20 mouse cellular contexts compared by ENCODE assay signal in the genomic region with DNA sequence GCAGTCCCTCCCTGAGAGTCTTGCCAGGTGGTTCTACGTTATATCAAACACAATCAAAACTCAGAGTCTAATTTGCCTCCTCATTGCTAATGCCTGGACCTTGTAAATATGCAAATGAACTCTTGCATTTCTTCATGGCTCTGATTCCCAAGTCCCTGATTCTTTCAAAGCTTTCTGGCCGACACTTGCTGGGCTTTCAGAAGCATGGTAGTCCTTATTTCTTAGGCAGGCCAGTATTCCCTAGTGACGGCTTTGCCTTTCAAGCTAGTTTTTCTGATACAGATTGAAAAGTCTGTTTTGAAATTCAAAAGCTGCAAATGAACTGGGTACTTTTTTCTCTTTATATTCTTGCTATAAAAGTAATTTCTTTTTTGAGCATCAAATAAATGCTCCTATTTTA.
A peak's percentile ranks its signal among the peaks of the same experiment; 100 is the strongest.
DNase-seq lines count a peak whose midpoint lies in the region; ATAC-seq and TF ChIP-seq lines count a peak whose summit lies in the region.
"Had no signal": no experiment of that assay in that cellular context is flagged by ENCODE, and none has a peak within 500 bp of the region (broad histone marks: within the 10 kb centered on the region; RNA-seq: fewer than 3 reads in every experiment).

No protein-coding gene starts in this region.

- no peak for ATAC-seq in forebrain, embryonic 15.5 days (replicated peaks)
- ATAC-seq in forebrain, embryonic 12.5 days (ENCODE audit: low FRiP score): no peak
- no peak for ATAC-seq in forebrain, postnatal 0 days
- ATAC-seq in hindbrain, embryonic 15.5 days (ENCODE audit: low FRiP score, low read depth): no peak
- ATAC-seq in midbrain, embryonic 14.5 days (ENCODE audit: low FRiP score, low TSS enrichment): no peak
- no peak for ATAC-seq in erythroblast, adult 5-6 weeks (replicated peaks; ENCODE audit: low FRiP score, poor library complexity, severe bottlenecking)
- ATAC-seq: intestine, embryonic 15.5 days had no signal

- H3K4me2 ChIP-seq in forebrain, embryonic 15.5 days (replicated peaks): no peak overlapping the region
- no peak overlapping the region for H3K4me2 ChIP-seq in forebrain, embryonic 12.5 days
- H3K4me2 ChIP-seq in forebrain, postnatal 0 days (ENCODE audit: low read depth): no peak overlapping the region
- no peak overlapping the region for H3K4me2 ChIP-seq in hindbrain, embryonic 15.5 days
- H3K4me2 ChIP-seq in midbrain, embryonic 14.5 days (ENCODE audit: low read length): no peak overlapping the region
- H3K4me2 ChIP-seq: intestine, embryonic 15.5 days; lung, embryonic 15.5 days had no signal

- H3K4me3 ChIP-seq in forebrain, embryonic 15.5 days: no peak overlapping the region
- H3K4me3 ChIP-seq in forebrain, embryonic 12.5 days (replicated peaks): no peak overlapping the region
- no peak overlapping the region for H3K4me3 ChIP-seq in forebrain, postnatal 0 days (ENCODE audit: low read depth, low read length)
- H3K4me3 ChIP-seq in hindbrain, embryonic 15.5 days: no peak overlapping the region
- H3K4me3 ChIP-seq in midbrain, embryonic 14.5 days (replicated peaks; ENCODE audit: low read depth, low read length): no peak overlapping the region
- H3K4me3 ChIP-seq in kidney, adult 2 months (ENCODE audit: insufficient read depth, low read depth, low read length): no peak overlapping the region
- H3K4me3 ChIP-seq: heart, adult 2 months; intestine, embryonic 15.5 days; lung, embryonic 15.5 days had no signal

- no peak overlapping the region for H3K9ac ChIP-seq in forebrain, embryonic 15.5 days (replicated peaks)
- no peak overlapping the region for H3K9ac ChIP-seq in forebrain, embryonic 12.5 days
- H3K9ac ChIP-seq in forebrain, postnatal 0 days: no peak overlapping the region
- no peak overlapping the region for H3K9ac ChIP-seq in hindbrain, embryonic 15.5 days
- no peak overlapping the region for H3K9ac ChIP-seq in midbrain, embryonic 14.5 days (replicated peaks; ENCODE audit: low read length)
- H3K9ac ChIP-seq: intestine, embryonic 15.5 days; liver, embryonic 14.5 days; lung, embryonic 15.5 days had no signal

- 24% methylated on average over 3 of the region's 3 CpGs for WGBS in forebrain, embryonic 15.5 days
- WGBS in forebrain, embryonic 12.5 days: 31% methylated on average over 3 of the region's 3 CpGs
- WGBS in forebrain, postnatal 0 days: 20% methylated on average over 3 of the region's 3 CpGs
- WGBS in hindbrain, embryonic 15.5 days: 25% methylated on average over 3 of the region's 3 CpGs
- WGBS in midbrain, embryonic 14.5 days: 7% methylated on average over 3 of the region's 3 CpGs
- 80% methylated on average over 3 of the region's 3 CpGs for WGBS in kidney, adult 2 months

- no peaks in the 10 kb centered on the region for H3K27me3 ChIP-seq in forebrain, embryonic 15.5 days
- no peaks in the 10 kb centered on the region for H3K27me3 ChIP-seq in forebrain, embryonic 12.5 days
- H3K27me3 ChIP-seq in forebrain, postnatal 0 days (ENCODE audit: insufficient read depth, low read length): no peaks in the 10 kb centered on the region
- no peaks in the 10 kb centered on the region for H3K27me3 ChIP-seq in hindbrain, embryonic 15.5 days
- no peaks in the 10 kb centered on the region for H3K27me3 ChIP-seq in midbrain, embryonic 14.5 days (ENCODE audit: control insufficient read depth, insufficient read depth, low read length)
- no peaks in the 10 kb centered on the region for H3K27me3 ChIP-seq in kidney, adult 2 months (replicated peaks; ENCODE audit: control insufficient read depth, insufficient read depth, low read length)
- H3K27me3 ChIP-seq: CH12.LX; intestine, embryonic 15.5 days; lung, embryonic 15.5 days had no signal

- peak; percentile 26 for DNase-seq in forebrain, postnatal 0 days
- DNase-seq in midbrain, embryonic 14.5 days: peak; percentile 65
- no peak for DNase-seq in kidney, adult 2 months
- DNase-seq in thymus, postnatal 10 days (ENCODE audit: low spot score in 2 of 2): no peak
- DNase-seq: adrenal gland, postnatal 36 days; cerebellum, adult 18-20 months; cerebellum, postnatal 25 days; gastrocnemius, postnatal 14 days; heart, adult 2 months; heart, postnatal 36 days; layer of hippocampus, postnatal 36 days had no signal

- no peak for TF ChIP-seq CTCF in forebrain, postnatal 0 days (IDR thresholded peaks at IDR 0.05; ENCODE audit: low read depth)
- no peak for TF ChIP-seq CTCF in kidney, adult 2 months (conservative IDR thresholded peaks at IDR 0.05; ENCODE audit: insufficient read depth, insufficient read length, low read depth, low read length)

- H3K4me1 ChIP-seq in forebrain, embryonic 15.5 days: peaks cover 16% of the 10 kb centered on the region
- peaks cover 24% of the 10 kb centered on the region for H3K4me1 ChIP-seq in forebrain, embryonic 12.5 days
- H3K4me1 ChIP-seq in forebrain, postnatal 0 days (ENCODE audit: insufficient read depth): peaks cover 7% of the 10 kb centered on the region
- H3K4me1 ChIP-seq in hindbrain, embryonic 15.5 days (replicated peaks): peaks cover 26% of the 10 kb centered on the region
- peaks cover 26% of the 10 kb centered on the region for H3K4me1 ChIP-seq in midbrain, embryonic 14.5 days (ENCODE audit: control insufficient read depth, insufficient read depth, low read length)
- no peaks in the 10 kb centered on the region for H3K4me1 ChIP-seq in kidney, adult 2 months (ENCODE audit: control insufficient read depth, insufficient read depth, low read length)
- H3K4me1 ChIP-seq: intestine, embryonic 15.5 days had no signal

- H3K9me3 ChIP-seq in forebrain, embryonic 15.5 days: no peaks in the 10 kb centered on the region
- no peaks in the 10 kb centered on the region for H3K9me3 ChIP-seq in forebrain, embryonic 12.5 days
- H3K9me3 ChIP-seq in forebrain, postnatal 0 days (ENCODE audit: low read length): no peaks in the 10 kb centered on the region
- no peaks in the 10 kb centered on the region for H3K9me3 ChIP-seq in hindbrain, embryonic 15.5 days
- no peaks in the 10 kb centered on the region; the same call in 1 of the 2 replicates for H3K9me3 ChIP-seq in midbrain, embryonic 14.5 days (ENCODE audit: control insufficient read depth, low read length)
- H3K9me3 ChIP-seq: intestine, embryonic 15.5 days; lung, embryonic 15.5 days had no signal

- TF ChIP-seq POLR2A in kidney, adult 2 months (IDR thresholded peaks at IDR 0.05; ENCODE audit: low read depth, low read length): no peak

- H3K36me3 ChIP-seq in forebrain, embryonic 15.5 days: no peaks in the 10 kb centered on the region
- H3K36me3 ChIP-seq in forebrain, embryonic 12.5 days (replicated peaks): no peaks in the 10 kb centered on the region
- no peaks in the 10 kb centered on the region for H3K36me3 ChIP-seq in forebrain, postnatal 0 days (ENCODE audit: insufficient read depth)
- H3K36me3 ChIP-seq in hindbrain, embryonic 15.5 days: no peaks in the 10 kb centered on the region
- H3K36me3 ChIP-seq in midbrain, embryonic 14.5 days (ENCODE audit: control insufficient read depth, insufficient read depth, low read length): no peaks in the 10 kb centered on the region
- H3K36me3 ChIP-seq in kidney, adult 2 months (ENCODE audit: control insufficient read depth, insufficient read depth, low read length): no peaks in the 10 kb centered on the region
- H3K36me3 ChIP-seq: intestine, embryonic 15.5 days; lung, embryonic 15.5 days had no signal

- H3K27ac ChIP-seq in forebrain, embryonic 15.5 days (replicated peaks): peak overlapping the region; percentile 65; the same call in 1 of the 2 replicates
- no peak overlapping the region for H3K27ac ChIP-seq in forebrain, embryonic 12.5 days
- peak overlapping the region; percentile 71 for H3K27ac ChIP-seq in forebrain, postnatal 0 days (ENCODE audit: low read depth, low read length)
- peak overlapping the region; percentile 70 for H3K27ac ChIP-seq in hindbrain, embryonic 15.5 days (replicated peaks)
- H3K27ac ChIP-seq in midbrain, embryonic 14.5 days (replicated peaks; ENCODE audit: low read depth, low read length): peak overlapping the region; percentile 69
- H3K27ac ChIP-seq in kidney, adult 2 months (ENCODE audit: insufficient read depth, low read depth, low read length): no peak overlapping the region
- H3K27ac ChIP-seq: heart, adult 2 months; intestine, embryonic 15.5 days; liver, embryonic 14.5 days; lung, embryonic 15.5 days; macrophage had no signal

Comparison
In these comparisons a context has a peak if more than half of its experiments do, and no peak if none do; other contexts are left out.
1. H3K27ac ChIP-seq: peak in forebrain, embryonic 15.5 days (single experiment), forebrain, postnatal 0 days (single experiment), hindbrain, embryonic 15.5 days (single experiment) and midbrain, embryonic 14.5 days (single experiment); none in forebrain, embryonic 12.5 days (single experiment) and kidney, adult 2 months (single experiment).
2. DNase-seq: peak in forebrain, postnatal 0 days (single experiment) and midbrain, embryonic 14.5 days (single experiment); none in kidney, adult 2 months (single experiment) and thymus, postnatal 10 days (0 of 2).